Comparison of ENCODE assay signal across 18 mouse cellular contexts in the genomic region with DNA sequence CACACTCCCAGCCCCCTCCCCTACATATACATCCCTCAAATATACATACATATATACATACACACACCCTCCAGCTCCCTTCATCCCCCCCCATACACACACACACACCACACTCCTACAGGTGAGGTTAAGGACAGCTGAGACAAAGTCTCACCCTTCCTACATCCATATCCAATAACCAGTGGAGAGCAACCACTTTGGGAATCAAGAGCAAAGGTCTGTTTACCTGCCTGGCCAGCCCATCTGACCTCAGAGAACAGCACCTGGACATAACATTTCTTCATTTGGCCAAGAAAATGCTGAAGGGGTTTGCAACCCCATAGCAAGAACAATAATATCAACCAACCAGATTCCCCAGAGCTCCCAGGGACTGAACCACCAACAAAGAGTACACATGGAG. TPM values are rescaled to one million over a fixed set of nuclear protein-coding genes. Genes with fewer than 3 reads are reported as not detected.
DNase-seq lines count a peak whose midpoint lies in the region; ATAC-seq and TF ChIP-seq lines count a peak whose summit lies in the region.
"Had no signal": no experiment of that assay in that cellular context is flagged by ENCODE, and none has a peak within 500 bp of the region (broad histone marks: within the 10 kb centered on the region; RNA-seq: fewer than 3 reads in every experiment).

No protein-coding gene starts in this region.

- intact Hi-C loops in heart, adult 2 months (cut with DNase I), result no loop called here
- intact Hi-C loops in heart, postnatal 10 days (cut with DNase I), result no loop called here

- ATAC-seq in liver, postnatal 0 days, result peak; percentile 68
- ATAC-seq: forebrain, embryonic 13.5 days; forebrain, embryonic 15.5 days had no signal

- H3K4me2 ChIP-seq in liver, postnatal 0 days (ENCODE audit: low read depth, low read length), result no peak overlapping the region
- H3K4me2 ChIP-seq: embryonic facial prominence, embryonic 12.5 days; forebrain, embryonic 13.5 days; forebrain, embryonic 15.5 days had no signal

- peak overlapping the region; percentile 26; the same call in 1 of the 2 replicates for H3K27ac ChIP-seq in heart, adult 2 months
- H3K27ac ChIP-seq in liver, postnatal 0 days (ENCODE audit: low read depth), result no peak overlapping the region
- H3K27ac ChIP-seq: embryonic facial prominence, embryonic 10.5 days; embryonic facial prominence, embryonic 12.5 days; forebrain, embryonic 13.5 days; forebrain, embryonic 15.5 days had no signal

- H3K36me3 ChIP-seq in heart, adult 2 months (ENCODE audit: control insufficient read depth, insufficient read depth, low read length), result peaks cover 16% of the 10 kb centered on the region
- H3K36me3 ChIP-seq in liver, postnatal 0 days (replicated peaks; ENCODE audit: insufficient read depth, low read length), result peaks cover 5% of the 10 kb centered on the region; the same call in 1 of the 2 replicates
- H3K36me3 ChIP-seq: embryonic facial prominence, embryonic 10.5 days; embryonic facial prominence, embryonic 12.5 days; forebrain, embryonic 15.5 days had no signal

- no peak for TF ChIP-seq EP300 in heart, adult 2 months (IDR thresholded peaks at IDR 0.05; ENCODE audit: insufficient read depth, low read depth, low read length)
- TF ChIP-seq EP300 in liver, postnatal 0 days (IDR thresholded peaks at IDR 0.05; ENCODE audit: low read depth), result no peak

- H3K9me3 ChIP-seq in liver, postnatal 0 days (ENCODE audit: low read length), result no peaks in the 10 kb centered on the region
- H3K9me3 ChIP-seq: embryonic facial prominence, embryonic 10.5 days; embryonic facial prominence, embryonic 12.5 days; forebrain, embryonic 13.5 days; forebrain, embryonic 15.5 days had no signal

- no peak for TF ChIP-seq POLR2A in heart, adult 2 months (IDR thresholded peaks at IDR 0.05; ENCODE audit: insufficient read depth, low read depth, low read length)

- H3K9ac ChIP-seq in heart, adult 2 months (ENCODE audit: low read depth, low read length), result no peak overlapping the region
- no peak overlapping the region for H3K9ac ChIP-seq in liver, postnatal 0 days (replicated peaks)
- H3K9ac ChIP-seq: embryonic facial prominence, embryonic 12.5 days; forebrain, embryonic 13.5 days; forebrain, embryonic 15.5 days had no signal

- TF ChIP-seq CTCF in heart, adult 2 months (IDR thresholded peaks at IDR 0.05), result no peak
- TF ChIP-seq CTCF in liver, postnatal 0 days (IDR thresholded peaks at IDR 0.05; ENCODE audit: low read depth), result no peak

- no peaks in the 10 kb centered on the region for H3K27me3 ChIP-seq in heart, adult 2 months (ENCODE audit: control insufficient read depth, insufficient read depth, low read length)
- no peaks in the 10 kb centered on the region for H3K27me3 ChIP-seq in liver, postnatal 0 days (ENCODE audit: insufficient read depth, low read length)
- H3K27me3 ChIP-seq: embryonic facial prominence, embryonic 12.5 days; forebrain, embryonic 13.5 days; forebrain, embryonic 15.5 days had no signal

- H3K4me1 ChIP-seq in heart, adult 2 months (ENCODE audit: control insufficient read depth, insufficient read depth, low read length), result peaks cover 8% of the 10 kb centered on the region
- peaks cover 3% of the 10 kb centered on the region; the same call in 1 of the 2 replicates for H3K4me1 ChIP-seq in liver, postnatal 0 days (ENCODE audit: insufficient read depth)
- H3K4me1 ChIP-seq: embryonic facial prominence, embryonic 10.5 days; embryonic facial prominence, embryonic 12.5 days; forebrain, embryonic 13.5 days; forebrain, embryonic 15.5 days had no signal

- peaks cover 2% of the 10 kb centered on the region for H3K79me2 ChIP-seq in heart, adult 2 months (replicated peaks; ENCODE audit: control insufficient read depth, insufficient read depth, low read length)

- DNase-seq in heart, adult 2 months, result no peak
- no peak for DNase-seq in heart, postnatal 10 days
- no peak for DNase-seq in liver, postnatal 0 days
- DNase-seq in liver, result no peak
- DNase-seq in yolk sac, embryonic 10.5 days (ENCODE audit: low spot score), result peak; percentile 41
- DNase-seq in spleen, postnatal 10 days (ENCODE audit: low spot score in 2 of 2), result no peak
- DNase-seq: adrenal gland, adult 2 months; adrenal gland, postnatal 10 days; adrenal gland, postnatal 25 days; cerebellum, adult 11-12 months; cerebellum, adult 2 months; cerebellum, adult 9-10 months; cerebellum, postnatal 10 days; cerebellum, postnatal 25 days had no signal

- no peak overlapping the region for H3K4me3 ChIP-seq in heart, adult 2 months
- no peak overlapping the region for H3K4me3 ChIP-seq in liver, postnatal 0 days (ENCODE audit: low read depth, low read length)
- H3K4me3 ChIP-seq: embryonic facial prominence, embryonic 10.5 days; embryonic facial prominence, embryonic 12.5 days; forebrain, embryonic 13.5 days; forebrain, embryonic 15.5 days had no signal

RNA-seq across cellular contexts. Expression of a gene that starts 54.7 kb away (rescaled TPM):
- total RNA-seq in heart, adult 2 months (2021), result 1 to 10 TPM; 4.8 to 6.1 TPM
- polyA plus RNA-seq in heart, adult 2 months (2012; rRNA removed), result 4.6 and 7.0 TPM in 2 replicates
- 1 to 10 TPM; 6.7 to 6.8 TPM for total RNA-seq in heart, postnatal 10 days (2021)
- polyA plus RNA-seq in liver, postnatal 0 days (2015; fragmentation: Nextera tagmentation; extraction: Ambion mirVana), result 1.6 TPM in 2 replicates

RNA-seq across cellular contexts. Expression of a gene that starts 56.1 kb away (rescaled TPM):
- 10 to 100 TPM; 19.7 to 26.6 TPM for total RNA-seq in heart, adult 2 months (2021)
- 8.0 and 8.2 TPM in 2 replicates for polyA plus RNA-seq in heart, adult 2 months (2012; rRNA removed)
- 10 to 100 TPM; 23.4 to 26.6 TPM for total RNA-seq in heart, postnatal 10 days (2021)
- polyA plus RNA-seq in liver, postnatal 0 days (2015; fragmentation: Nextera tagmentation; extraction: Ambion mirVana), result 11.7 and 13.8 TPM in 2 replicates

RNA-seq across cellular contexts. Expression of a gene that starts 56.1 kb away (rescaled TPM):
- total RNA-seq in heart, adult 2 months (2021), result 10 to 100 TPM; 10.4 to 12.3 TPM
- polyA plus RNA-seq in heart, adult 2 months (2012; rRNA removed), result 7.6 and 11.9 TPM in 2 replicates
- 10 to 100 TPM; 12.2 to 12.4 TPM for total RNA-seq in heart, postnatal 10 days (2021)
- 1.8 and 1.9 TPM in 2 replicates for polyA plus RNA-seq in liver, postnatal 0 days (2015; fragmentation: Nextera tagmentation; extraction: Ambion mirVana)
